Mouse (Mus musculus) pancreas, adult 10 weeks (tissue): Measurements from ENCODE around the gene Ly6g5b. TPM values are rescaled to one million over a fixed set of nuclear protein-coding genes. Genes with fewer than 3 reads are reported as not detected.

Source experiments
- polyA plus RNA-seq: library from polyadenylated mRNA; stranded (reverse); fragments of 350-450 nt; fragmentation: Illumina TruSeq; extraction: RNeasy Lipid Tissue Mini Kit (QIAGEN cat#74804); gene quantifications from one replicate; pipeline ENCODE4 v1.2.3, GENCODE M21; 2015; ENCODE audit warnings: low read depth, low replicate concordance; ENCODE audit not compliant: insufficient read depth

The Ly6g5b gene
- polyA plus RNA-seq = not detected

DNA sequence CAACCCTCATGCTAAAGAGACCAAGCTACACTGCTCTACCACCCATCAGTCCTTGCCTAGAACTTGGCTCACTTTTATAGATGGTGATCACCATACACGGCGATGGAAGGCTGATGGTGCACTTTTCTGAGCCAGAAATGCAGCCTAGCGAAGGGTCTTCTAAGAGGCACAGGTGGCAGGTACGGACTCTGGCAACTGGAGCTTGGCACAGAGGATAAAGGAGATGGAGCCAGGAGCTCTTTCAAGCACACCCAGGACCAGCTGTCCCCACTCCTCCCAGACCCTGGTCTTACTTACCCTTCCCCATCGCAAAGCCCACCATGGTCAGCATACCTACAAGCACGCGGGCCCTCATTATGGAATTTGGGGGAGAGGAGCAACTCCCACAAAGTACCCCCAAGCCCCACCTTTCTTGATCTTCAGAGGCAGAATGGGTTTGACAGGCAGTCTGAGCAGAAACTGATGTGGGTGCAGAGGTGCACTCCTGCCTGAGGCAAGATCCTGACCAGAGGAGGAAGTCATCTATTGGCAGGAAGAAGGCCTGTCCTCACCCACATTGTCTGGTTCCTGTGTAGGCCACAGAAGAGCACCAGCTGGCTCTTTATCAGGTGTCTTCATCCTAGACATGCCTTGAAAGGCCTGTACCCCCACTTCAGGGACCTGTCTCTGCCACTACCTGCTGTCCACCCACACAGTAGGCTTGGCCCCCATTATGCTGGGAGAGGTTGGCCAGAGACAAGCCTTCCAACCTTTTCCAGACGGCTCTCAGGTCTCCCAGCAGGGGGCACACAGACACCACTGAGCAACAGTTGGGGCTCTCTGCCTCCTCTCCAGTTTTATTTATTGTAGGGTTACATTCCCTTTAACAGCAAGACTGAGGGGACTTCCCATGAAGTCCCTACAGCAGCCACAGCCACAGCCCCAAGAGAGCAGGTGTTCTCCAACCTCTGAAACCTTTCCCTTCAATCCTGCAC lies at the start of gene Ly6g5b:
TSS of gene Ly6g5b (minus strand) at position 383 of the 974 bp plus-strand sequence.

DNA sequence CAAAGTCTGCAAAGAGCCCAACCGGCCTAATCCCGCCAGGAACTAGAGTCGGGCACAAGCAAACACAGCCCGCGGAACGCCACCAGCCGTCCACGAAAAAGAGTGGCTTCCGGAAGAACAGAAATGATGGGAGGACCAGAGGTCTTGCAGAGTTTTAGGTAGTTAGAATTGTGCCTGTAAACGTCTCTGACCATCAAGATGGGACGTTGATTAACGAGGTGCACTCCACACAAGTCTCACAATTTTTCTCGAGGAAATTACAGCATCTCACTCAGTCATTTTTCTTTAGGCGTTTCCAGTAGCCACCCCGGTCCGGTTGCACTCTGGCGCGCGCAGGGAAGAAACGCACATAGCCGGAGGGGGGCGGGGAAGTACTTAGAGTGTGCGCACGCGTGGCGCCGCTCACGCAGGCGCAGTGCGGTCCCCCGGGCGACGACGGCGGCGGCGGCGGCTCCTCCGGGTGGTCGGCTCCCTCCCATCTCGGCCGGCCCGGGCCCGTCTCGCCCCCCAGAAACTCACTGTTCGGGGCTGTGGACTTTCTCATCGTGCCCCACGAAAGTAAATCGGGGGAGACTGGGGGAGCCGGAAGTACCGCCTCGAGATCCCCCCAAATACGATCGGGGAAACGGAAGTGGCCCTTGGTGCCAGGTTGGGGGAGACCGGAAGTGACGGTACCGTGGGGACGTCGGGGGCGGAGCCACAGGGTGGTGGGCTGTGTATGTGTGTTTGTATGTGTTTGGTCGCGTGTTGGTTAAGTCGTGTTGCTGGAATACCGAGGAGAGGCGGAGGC lies 19.8 kb upstream of the Ly6g5b start, which contains the start of gene Bag6:
TSS of gene Bag6 (plus strand) at position 378 of the 790 bp plus-strand sequence.

DNA sequence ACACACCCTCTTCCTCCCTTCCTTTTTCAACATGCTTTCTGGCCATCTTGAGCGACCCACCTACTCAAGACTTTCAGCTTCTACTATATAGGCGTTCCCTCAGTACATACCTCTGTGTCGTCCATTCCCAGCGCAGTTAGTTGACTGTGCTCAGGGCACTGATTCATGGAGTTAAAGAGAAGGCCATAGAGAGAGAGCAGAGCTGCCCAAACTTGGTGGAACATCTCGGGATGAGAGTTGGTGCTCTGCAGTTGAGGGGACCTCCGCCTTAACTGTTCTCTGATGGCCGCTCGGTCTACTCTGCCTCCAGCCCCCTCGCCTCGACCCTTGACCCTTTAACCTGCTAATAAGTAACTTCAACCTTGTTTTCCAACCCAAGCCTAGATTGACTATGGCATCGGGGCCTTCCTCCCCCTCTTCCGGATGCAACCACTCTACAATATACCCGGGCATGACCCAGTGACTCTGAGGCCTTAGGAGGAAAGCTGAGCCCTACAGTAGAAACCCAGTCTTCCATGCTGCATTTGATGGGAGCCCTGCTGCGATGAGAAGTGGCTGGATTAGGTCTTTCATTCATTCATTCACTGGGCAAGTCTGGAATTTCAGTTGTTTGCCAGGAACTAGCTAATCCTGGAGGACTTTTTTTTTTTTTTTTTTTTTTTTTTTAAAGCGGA lies 16.4 kb upstream of the Ly6g5b start, which contains the start of gene Apom:
TSS of gene Apom (minus strand) at position 551 of the 674 bp plus-strand sequence.

DNA sequence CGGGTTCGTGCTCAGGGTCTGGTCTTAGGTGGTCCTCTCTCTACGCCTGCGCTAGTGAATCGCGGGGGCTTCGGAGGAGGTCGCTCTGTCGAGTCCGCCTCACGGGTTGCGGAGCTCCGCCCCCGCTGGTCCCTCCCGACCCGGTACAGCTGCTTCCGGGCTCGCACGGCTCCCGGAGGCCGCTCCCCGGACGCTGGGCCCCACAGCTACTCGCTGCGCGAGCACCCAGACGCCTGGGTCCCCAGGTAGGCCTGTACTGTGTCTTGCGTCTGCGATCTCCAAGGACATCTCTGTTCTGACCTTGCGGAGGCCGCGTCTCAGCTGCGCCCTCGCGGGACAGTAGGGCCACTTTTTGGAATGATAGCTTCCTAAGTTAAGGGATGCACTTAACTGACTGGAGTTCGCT lies 11.0 kb upstream of the Ly6g5b start, which contains the start of gene D17H6S53E:
TSS of gene D17H6S53E (plus strand) at position 168 of the 406 bp plus-strand sequence.

DNA sequence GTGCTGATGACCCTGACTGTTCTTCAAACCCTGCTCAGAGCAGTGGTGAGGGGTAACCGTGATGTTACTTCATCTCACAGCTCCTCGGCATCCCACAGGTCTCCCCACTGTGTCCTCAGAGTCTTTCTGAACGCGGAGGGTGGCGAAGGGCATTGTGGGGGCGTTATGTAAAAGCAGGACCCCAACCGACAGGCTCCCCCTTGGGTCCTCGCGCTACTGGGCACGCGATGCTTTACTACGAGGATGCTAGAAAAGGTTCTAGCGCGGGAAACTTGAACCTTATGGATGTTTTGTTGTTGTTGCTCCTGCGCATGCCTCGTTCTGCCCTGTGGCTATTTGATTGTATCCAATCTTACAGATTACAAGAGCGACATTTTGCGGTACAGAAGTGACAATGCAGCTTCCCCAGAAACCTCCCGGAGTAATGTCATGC lies 6.7 kb upstream of the Ly6g5b start, which contains the start of gene Csnk2b:
TSS of gene Csnk2b (minus strand) at position 183 of the 433 bp plus-strand sequence.

DNA sequence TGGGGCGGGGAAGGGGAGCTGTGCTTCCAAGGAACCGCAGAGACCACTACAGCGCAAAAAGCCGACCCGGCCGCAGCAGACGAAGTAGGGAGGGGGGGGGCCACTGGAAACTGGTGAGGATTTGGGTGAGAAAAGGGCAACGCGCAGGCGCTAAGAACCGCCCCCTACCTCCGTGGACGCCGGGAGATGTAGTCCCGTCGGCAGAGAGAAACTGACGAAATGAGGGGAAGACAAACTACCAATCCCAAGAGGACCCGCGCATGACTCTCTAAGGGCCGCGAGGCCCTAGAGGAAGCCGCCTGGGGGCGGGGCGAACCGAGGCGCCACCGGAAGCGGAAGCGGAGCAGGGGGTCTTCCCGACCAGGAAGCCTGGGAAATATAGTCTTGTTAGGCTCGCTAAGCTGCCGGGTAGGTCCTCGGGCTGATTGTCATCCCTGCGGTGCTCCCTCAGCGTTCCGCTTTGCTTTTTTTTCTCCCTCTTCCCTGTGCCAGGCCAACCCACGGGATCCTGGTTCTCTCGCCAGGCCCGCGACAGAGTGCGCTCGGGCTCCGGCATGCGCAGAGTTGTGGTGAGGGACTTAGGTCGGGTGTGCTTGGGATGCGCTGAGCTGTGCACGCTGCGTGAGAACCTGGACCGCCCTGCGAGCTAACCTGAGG lies 6.0 kb upstream of the Ly6g5b start, which contains the start of gene Gpank1:
TSS of gene Gpank1 (plus strand) at position 313 of the 657 bp plus-strand sequence.

DNA sequence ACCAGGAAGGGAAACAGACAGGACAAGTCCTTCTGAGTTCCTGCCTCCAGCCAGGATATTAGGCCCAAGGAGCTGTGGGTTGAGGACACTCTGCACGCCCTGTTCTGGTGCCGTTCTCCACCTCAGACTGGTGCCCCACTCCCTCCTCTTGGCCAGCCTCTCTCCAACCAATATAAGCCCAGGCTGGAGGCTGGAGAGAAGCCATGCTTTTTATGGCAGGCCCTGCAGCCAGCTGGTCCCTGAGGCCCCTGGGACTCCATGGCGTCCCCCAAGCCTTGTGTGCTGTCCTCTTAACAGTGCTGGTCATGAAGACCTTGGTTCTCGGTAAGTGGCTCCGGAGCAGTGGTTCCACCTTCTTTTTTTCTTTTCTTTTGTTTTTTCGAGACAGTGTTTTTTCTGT lies 7.1 kb downstream of the Ly6g5b start, which contains the start of gene Ly6g5c:
TSS of gene Ly6g5c (plus strand) at position 183 of the 400 bp plus-strand sequence.

DNA sequence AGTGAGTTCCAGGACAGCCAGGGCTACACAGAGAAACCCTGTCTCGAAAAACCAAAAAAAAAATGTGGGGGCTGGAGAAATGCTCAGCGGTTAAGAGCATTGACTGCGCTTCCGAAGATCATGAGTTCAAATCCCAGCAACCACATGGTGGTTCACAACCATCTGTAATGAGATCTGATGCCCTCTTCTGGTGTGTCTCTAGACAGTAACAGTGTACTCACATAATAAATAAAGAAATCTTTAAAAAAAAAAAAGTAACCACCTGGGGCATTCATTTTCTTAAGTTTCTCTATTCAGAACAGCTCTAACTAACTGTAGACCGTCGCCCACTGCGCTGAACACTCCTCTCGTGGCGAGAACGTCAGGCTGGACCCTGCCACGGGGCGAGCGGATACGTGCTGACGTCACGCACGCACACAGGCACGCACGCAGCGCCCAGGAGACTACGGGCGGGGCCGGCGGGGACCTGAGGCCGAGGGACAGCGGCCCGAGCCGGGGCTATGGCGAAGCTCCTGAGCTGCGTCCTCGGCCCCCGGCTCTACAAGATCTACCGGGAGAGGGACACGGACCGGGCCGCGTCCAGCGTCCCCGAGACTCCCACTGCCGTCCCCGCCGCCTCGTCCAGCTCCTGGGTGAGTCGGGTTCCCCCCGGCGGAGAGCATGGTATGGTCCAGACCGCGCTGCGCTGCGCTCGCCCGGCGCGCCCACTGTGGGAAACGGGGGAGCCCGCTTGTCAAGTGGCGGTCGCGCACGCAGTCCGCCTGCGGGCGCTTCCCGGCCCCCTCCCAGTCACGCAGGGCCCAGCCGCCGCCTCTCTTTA lies 26.2 kb downstream of the Ly6g5b start, which contains the start of gene Abhd16a:
TSS of gene Abhd16a (plus strand) at position 439 of the 820 bp plus-strand sequence.

DNA sequence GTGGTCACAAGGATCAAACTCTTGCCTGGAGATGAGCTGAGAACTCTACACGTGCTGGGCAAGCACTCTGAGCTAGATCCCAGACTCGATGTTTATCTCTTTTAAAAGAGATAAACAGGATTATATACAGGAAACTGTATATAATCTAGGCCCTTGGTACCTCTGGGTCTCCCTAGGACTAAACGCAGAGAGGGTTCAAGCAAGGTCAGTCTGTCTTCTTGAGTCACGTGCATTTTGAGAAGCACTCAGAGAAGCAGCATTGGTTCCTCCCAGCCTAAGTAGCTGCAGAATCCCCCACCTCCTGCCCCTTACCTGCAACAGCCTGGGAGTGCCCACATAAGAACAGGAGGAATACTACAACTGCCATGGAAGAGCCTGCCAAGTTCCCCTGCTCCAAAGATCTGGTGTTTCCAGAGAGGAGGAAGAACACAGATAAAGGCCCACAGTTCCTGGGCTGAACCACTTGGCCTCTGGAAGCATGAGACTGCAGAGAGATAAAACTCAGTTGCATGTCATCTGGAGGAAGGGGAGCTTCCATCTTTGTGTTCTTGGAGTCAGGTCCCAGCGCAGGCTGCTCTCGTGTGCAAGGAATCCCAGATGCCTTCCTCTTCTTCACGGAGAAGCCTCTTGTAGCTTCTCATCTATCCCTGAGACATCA lies 29.9 kb downstream of the Ly6g5b start, which contains the start of gene Ly6g6f:
TSS of gene Ly6g6f (minus strand) at position 403 of the 658 bp plus-strand sequence.

DNA sequence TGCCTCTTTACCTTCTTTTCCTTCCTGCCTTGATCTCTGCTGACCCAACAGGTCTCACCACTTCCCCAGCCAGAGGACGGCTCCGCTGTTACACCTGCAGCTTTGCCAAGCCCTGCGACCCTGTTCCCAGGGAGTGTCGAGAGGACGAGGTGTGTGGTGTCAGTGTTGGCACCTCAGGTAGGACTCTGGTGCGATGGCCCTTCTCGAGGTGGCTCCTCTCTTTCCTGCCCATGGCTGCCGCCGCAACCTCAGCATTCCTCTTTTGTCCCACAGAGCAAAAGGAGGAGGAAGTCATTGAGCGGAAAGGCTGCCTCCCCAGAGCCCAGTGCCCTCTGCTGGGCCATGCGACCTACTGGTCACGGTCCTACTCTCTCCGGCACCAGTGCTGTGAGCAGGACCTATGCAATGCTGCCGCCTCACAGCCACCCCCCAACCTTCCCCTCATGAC lies 37.4 kb downstream of the Ly6g5b start, which contains the start of gene Ly6g6d:
TSS of gene Ly6g6d (minus strand) at position 280 of the 448 bp plus-strand sequence.

DNA sequence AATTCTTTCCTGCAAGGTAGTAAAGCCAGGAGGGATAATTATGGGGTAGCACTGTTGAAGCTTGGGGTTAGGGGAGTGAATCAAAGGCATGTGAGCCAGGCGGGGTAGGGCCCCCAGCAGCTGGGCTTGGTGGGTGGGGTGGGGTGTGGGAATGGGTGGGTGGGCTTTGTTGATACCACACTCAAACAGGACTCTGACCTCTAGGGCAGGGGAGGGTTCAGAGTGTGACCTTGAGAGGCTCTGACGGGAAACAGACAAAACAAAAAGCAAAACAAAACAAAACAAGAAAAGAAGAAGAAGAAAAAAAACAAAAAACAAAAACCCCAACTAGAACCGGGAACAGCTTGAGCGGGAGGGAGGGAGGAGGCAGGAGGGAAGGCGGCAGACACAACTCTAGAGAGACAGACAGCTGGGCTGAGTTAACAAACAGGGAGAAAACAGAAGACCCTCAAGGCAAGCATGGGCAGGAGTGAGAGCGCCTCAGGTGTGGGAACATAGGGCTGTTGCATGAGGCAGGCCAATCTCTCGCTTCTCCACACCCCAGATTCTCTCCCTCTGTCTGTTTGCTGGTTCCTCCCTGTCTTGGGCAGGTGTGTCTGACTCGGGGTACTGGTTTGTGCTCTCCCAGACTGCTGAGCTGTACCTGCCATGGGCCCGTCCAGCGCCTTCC lies 38.6 kb downstream of the Ly6g5b start, which contains the start of gene Ly6g6e:
TSS of gene Ly6g6e (plus strand) at position 396 of the 670 bp plus-strand sequence.

DNA sequence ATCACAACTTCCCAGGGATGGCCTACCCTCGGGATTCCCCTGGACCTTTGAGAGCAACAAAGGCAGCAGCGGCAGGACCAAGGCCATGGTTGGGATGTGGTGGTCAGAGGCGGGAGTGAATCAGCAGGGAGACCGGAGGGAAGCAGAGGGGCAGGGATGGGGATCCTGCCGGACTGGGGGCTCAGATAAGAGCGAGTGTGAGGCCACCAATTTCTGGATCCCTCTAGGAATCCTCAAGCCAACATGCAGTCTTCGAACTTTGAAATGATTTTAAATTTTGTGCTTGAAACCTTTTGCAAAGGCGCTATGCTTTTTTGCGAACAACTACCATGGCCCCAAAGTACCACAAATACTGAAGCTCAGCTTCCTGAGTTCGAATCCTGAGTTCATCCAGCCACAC lies 49.1 kb downstream of the Ly6g5b start, which contains the start of gene Mpig6b:
TSS of gene Mpig6b (minus strand) at position 101 of the 400 bp plus-strand sequence.

DNA sequence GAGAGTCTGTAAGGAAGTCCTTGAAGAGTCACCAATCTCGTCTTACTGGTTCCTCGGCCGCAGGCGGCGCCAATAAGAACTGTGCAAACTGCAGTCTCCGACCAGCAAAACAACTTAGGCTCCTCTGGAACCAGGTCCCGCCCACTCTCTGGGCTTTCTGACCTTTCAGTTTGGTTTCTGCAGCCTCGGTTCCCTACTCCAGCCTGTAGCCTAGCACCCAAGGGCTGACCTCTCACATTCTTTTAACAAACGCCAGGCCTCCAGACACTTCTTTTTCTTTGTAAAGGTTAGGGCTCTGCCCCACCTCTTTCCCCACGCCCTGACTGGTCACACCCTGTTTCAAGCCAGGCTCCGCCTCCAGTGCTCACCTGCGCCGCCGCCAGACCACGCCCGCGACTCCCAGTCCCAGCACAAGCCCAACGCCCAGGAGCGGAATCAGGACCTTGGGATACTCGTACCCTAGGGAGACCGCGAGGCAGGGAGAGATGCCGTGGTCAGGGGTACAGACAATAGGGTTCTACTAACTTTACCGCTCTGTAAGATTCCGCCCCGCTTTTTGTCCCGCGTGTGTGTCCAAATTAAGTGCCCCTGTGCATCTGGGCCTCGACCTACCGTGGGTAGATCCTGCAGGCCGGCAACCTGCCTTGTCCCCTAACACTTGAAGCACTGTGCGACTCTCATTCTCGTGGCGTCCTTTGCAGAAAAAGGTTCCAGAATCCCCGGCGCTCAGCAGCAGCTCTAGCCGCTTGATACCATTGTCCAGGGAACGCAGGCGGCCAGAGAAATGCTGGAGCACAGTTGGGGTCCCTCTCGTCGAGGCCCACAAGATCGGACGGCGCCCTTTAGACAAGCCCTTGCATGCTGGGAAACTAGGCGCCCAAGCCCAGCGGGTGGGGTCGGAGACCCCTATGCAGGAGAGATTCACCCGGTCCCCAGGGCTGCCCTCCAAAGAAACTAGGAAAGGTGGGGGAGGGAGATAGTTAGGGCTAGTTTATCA lies 50.0 kb downstream of the Ly6g5b start, which contains the start of gene Ly6g6c:
TSS of gene Ly6g6c (plus strand) at position 438 of the 997 bp plus-strand sequence.

